Mouse (Mus musculus): ENCODE measurements at regions not wholly inside any gene's neighbourhood (a gene's known extent, or its start where the extent isn't known, plus 50 kb on each side); places are given as distances from the start of the nearest gene placed in this dataset.

DNA sequence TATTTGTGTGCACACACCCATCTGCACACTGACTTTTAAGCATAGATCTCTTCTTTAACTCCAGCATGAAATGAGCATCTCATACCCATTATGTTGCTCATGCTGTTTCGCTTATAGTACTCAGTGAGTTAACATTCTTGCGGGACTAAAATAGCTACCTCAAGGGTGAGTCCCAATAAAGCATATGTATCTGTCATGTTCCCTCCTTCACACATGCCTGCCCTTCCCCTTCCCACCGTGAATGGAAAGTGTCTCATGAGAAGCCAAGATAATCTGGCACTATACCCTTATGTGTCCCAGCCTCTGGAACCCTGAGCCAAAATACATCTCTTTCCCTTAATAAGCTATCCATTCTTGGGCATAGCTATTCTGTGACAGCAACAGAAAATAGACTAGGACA, 352.3 kb downstream of the Gm826 start:
- no peak for TF ChIP-seq CTCF (IDR thresholded peaks at IDR 0.05; ENCODE audit: insufficient read depth, low read length)
- TF ChIP-seq POLR2A (IDR thresholded peaks at IDR 0.05; ENCODE audit: borderline replicate concordance, extremely low read depth, low read depth, low read length): no peak

Data from lung, adult 2 months (tissue).